Mouse (Mus musculus): ENCODE results near the gene B3gnt9. TPM values are rescaled to one million over a fixed set of nuclear protein-coding genes. Genes with fewer than 3 reads are reported as not detected.

Gene B3gnt9
- polyA plus RNA-seq, 1 experiment from 2014 or later = 24.8 TPM

- Histone ChIP-seq H3K9me3 (ENCODE audit: low read length) (no peaks in the 10 kb centered on the region), H3K4me1 (ENCODE audit: insufficient read depth, low read depth, low read length) (no peaks in the 10 kb centered on the region), H3K4me2 (replicated peaks; ENCODE audit: low read depth, low read length) (no peak overlapping the region), H3K9ac (replicated peaks; ENCODE audit: low read depth) (no peak overlapping the region), H3K27ac (ENCODE audit: low read length) (no peak overlapping the region), H3K36me3 (ENCODE audit: insufficient read depth, low read length) (no peaks in the 10 kb centered on the region), H3K27me3 (replicated peaks; ENCODE audit: insufficient read depth, low read length) (no peaks in the 10 kb centered on the region), H3K4me3 (ENCODE audit: low read depth, low read length) (no peak overlapping the region)
- ATAC-seq (no peak), DNase-seq (ENCODE audit: low spot score) (no peak)
- TF ChIP-seq CTCF (IDR thresholded peaks at IDR 0.05) (no peak), EP300 (IDR thresholded peaks at IDR 0.05) (no peak)
- 72% methylated on average over 1 of the region's 1 CpGs for WGBS
These were observed 45.5 kb downstream of the B3gnt9 start for GRCm38 (mm10) chr8:105209153-105210110.

DNA sequence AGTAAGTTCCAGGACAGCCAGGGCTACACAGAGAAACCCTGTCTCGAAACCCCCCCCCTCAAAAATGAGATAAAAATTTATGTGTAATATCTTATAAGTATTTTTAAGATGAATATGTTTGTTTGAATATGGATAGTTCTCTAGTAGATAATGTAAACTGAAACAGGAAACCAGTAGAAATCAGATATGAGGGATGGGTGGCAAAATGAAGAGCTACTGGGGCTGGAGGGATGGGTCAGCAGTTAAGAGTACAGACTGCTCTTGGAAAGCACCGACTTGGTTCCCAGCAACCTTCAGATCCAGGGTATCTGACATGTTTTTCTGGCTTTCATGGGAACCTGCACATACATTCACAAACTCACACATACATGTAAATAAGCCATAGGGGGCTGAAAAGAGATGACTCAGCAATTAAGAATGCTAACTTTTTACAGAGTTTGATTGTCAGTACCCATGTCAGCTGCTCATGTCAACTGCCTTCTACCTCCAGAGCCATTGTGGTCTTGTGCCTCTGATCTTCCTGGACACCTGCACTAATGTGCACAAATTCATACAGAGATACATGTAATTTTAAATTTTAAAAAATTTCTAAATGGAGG is 47.2 kb downstream of the B3gnt9 start:
- DNase-seq (ENCODE audit: low spot score) = no peak
- Histone ChIP-seq H3K9ac (replicated peaks; ENCODE audit: low read depth) (no peak overlapping the region), H3K9me3 (ENCODE audit: low read length) (no peaks in the 10 kb centered on the region), H3K36me3 (ENCODE audit: insufficient read depth, low read length) (no peaks in the 10 kb centered on the region), H3K4me1 (ENCODE audit: insufficient read depth, low read depth, low read length) (no peaks in the 10 kb centered on the region), H3K4me2 (replicated peaks; ENCODE audit: low read depth, low read length) (no peak overlapping the region), H3K27ac (ENCODE audit: low read length) (no peak overlapping the region), H3K27me3 (replicated peaks; ENCODE audit: insufficient read depth, low read length) (no peaks in the 10 kb centered on the region), H3K4me3 (ENCODE audit: low read depth, low read length) (no peak overlapping the region)
- WGBS = 86% methylated on average over 2 of the region's 2 CpGs
- no peak for ATAC-seq
- TF ChIP-seq EP300 (IDR thresholded peaks at IDR 0.05) (no peak), CTCF (IDR thresholded peaks at IDR 0.05) (no peak)

DNA sequence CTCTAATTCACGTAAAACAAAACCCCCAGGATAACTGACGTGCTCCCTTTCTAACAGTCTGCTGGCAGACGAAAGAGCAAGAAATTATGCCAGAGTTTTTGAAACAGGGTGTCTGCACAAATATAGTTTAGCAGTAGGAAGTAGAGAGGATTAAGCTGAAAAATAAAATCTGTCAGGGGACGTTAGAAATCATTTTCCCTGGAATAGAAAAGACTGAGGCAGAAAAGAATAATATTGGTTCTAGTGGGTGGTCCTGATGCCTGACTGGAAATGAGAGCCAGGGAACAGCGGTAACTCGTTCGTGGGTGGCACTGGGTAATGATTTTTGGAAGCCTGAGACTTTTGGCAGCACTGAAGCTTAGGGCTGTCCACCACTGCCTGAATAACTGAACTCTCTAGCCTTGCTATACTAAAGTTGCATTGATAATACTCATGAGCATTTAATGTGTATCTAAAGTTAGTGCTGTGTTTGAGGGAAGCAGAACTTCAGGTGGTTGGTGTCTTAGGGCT is 48.1 kb downstream of the B3gnt9 start:
- TF ChIP-seq EP300 (IDR thresholded peaks at IDR 0.05) (no peak), CTCF (IDR thresholded peaks at IDR 0.05) (no peak)
- no peak overlapping the region for H3K9ac ChIP-seq (replicated peaks; ENCODE audit: low read depth)
- H3K27ac ChIP-seq (ENCODE audit: low read length) = no peak overlapping the region
- no peak overlapping the region for H3K4me2 ChIP-seq (replicated peaks; ENCODE audit: low read depth, low read length)
- H3K9me3 ChIP-seq (ENCODE audit: low read length) = no peaks in the 10 kb centered on the region
- no peak for ATAC-seq
- H3K4me3 ChIP-seq (ENCODE audit: low read depth, low read length) = no peak overlapping the region
- no peaks in the 10 kb centered on the region for H3K27me3 ChIP-seq (replicated peaks; ENCODE audit: insufficient read depth, low read length)
- DNase-seq (ENCODE audit: low spot score) = no peak
- no peaks in the 10 kb centered on the region for H3K4me1 ChIP-seq (ENCODE audit: insufficient read depth, low read depth, low read length)
- no peaks in the 10 kb centered on the region for H3K36me3 ChIP-seq (ENCODE audit: insufficient read depth, low read length)
- WGBS = 69% methylated on average over 7 of the region's 7 CpGs

GRCm38 (mm10) chr8:105205748-105206147 is 49.2 kb downstream of the B3gnt9 start:
- DNase-seq (ENCODE audit: low spot score) (no peak), ATAC-seq (no peak)
- Histone ChIP-seq H3K9ac (replicated peaks; ENCODE audit: low read depth) (no peak overlapping the region), H3K4me1 (ENCODE audit: insufficient read depth, low read depth, low read length) (no peaks in the 10 kb centered on the region), H3K4me2 (replicated peaks; ENCODE audit: low read depth, low read length) (no peak overlapping the region), H3K36me3 (ENCODE audit: insufficient read depth, low read length) (no peaks in the 10 kb centered on the region), H3K27me3 (replicated peaks; ENCODE audit: insufficient read depth, low read length) (no peaks in the 10 kb centered on the region), H3K9me3 (ENCODE audit: low read length) (no peaks in the 10 kb centered on the region), H3K4me3 (ENCODE audit: low read depth, low read length) (no peak overlapping the region), H3K27ac (ENCODE audit: low read length) (no peak overlapping the region)
- WGBS = 82% methylated on average over 1 of the region's 1 CpGs
- TF ChIP-seq CTCF (IDR thresholded peaks at IDR 0.05) (no peak), EP300 (IDR thresholded peaks at IDR 0.05) (no peak)

Other genes starting within 250 kb of the B3gnt9 start
- not detected in 2 replicates for gene Ces3a, start 206.6 kb downstream of the B3gnt9 start, polyA plus RNA-seq (2015; fragmentation: Nextera tagmentation; extraction: Ambion mirVana)
- gene Ces3b, start 171.4 kb downstream of the B3gnt9 start, polyA plus RNA-seq (2015; fragmentation: Nextera tagmentation; extraction: Ambion mirVana) = not detected in 2 replicates
- not detected in 2 replicates for gene Ces4a, start 123.4 kb downstream of the B3gnt9 start, polyA plus RNA-seq (2015; fragmentation: Nextera tagmentation; extraction: Ambion mirVana)
- gene Cbfb, start 84.5 kb downstream of the B3gnt9 start, polyA plus RNA-seq (2015; fragmentation: Nextera tagmentation; extraction: Ambion mirVana) = 29.0 and 31.5 TPM in 2 replicates
- 82.6 and 91.3 TPM in 2 replicates for gene D230025D16Rik, start 30.0 kb downstream of the B3gnt9 start, polyA plus RNA-seq (2015; fragmentation: Nextera tagmentation; extraction: Ambion mirVana)
- gene Tradd, start 9.5 kb upstream of the B3gnt9 start, polyA plus RNA-seq (2015; fragmentation: Nextera tagmentation; extraction: Ambion mirVana) = 35.5 and 35.8 TPM in 2 replicates
- 6.0 and 6.6 TPM in 2 replicates for gene Fbxl8, start 9.5 kb upstream of the B3gnt9 start, polyA plus RNA-seq (2015; fragmentation: Nextera tagmentation; extraction: Ambion mirVana)
- 1.7 and 2.0 TPM in 2 replicates for gene Hsf4, start 14.6 kb upstream of the B3gnt9 start, polyA plus RNA-seq (2015; fragmentation: Nextera tagmentation; extraction: Ambion mirVana)
- gene Nol3, start 21.0 kb upstream of the B3gnt9 start, polyA plus RNA-seq (2015; fragmentation: Nextera tagmentation; extraction: Ambion mirVana) = 1.3 and 1.5 TPM in 2 replicates
- 2.4 and 2.7 TPM in 2 replicates for gene 4931428F04Rik, start 34.7 kb upstream of the B3gnt9 start, polyA plus RNA-seq (2015; fragmentation: Nextera tagmentation; extraction: Ambion mirVana)
- gene Exoc3l, start 40.9 kb upstream of the B3gnt9 start, polyA plus RNA-seq (2015; fragmentation: Nextera tagmentation; extraction: Ambion mirVana) = 34.5 and 34.6 TPM in 2 replicates
- 29.8 and 32.7 TPM in 2 replicates for gene E2f4, start 42.5 kb upstream of the B3gnt9 start, polyA plus RNA-seq (2015; fragmentation: Nextera tagmentation; extraction: Ambion mirVana)
- 22.3 and 23.0 TPM in 2 replicates for gene Elmo3, start 50.4 kb upstream of the B3gnt9 start, polyA plus RNA-seq (2015; fragmentation: Nextera tagmentation; extraction: Ambion mirVana)
- gene Lrrc29, start 71.1 kb upstream of the B3gnt9 start, polyA plus RNA-seq (2015; fragmentation: Nextera tagmentation; extraction: Ambion mirVana) = 4.2 and 7.5 TPM in 2 replicates
- 116 and 141 TPM in 2 replicates for gene Tmem208, start 71.2 kb upstream of the B3gnt9 start, polyA plus RNA-seq (2015; fragmentation: Nextera tagmentation; extraction: Ambion mirVana)
- 8.7 and 10.5 TPM in 2 replicates for gene Fhod1, start 92.8 kb upstream of the B3gnt9 start, polyA plus RNA-seq (2015; fragmentation: Nextera tagmentation; extraction: Ambion mirVana)
- gene Slc9a5, start 93.7 kb upstream of the B3gnt9 start, polyA plus RNA-seq (2015; fragmentation: Nextera tagmentation; extraction: Ambion mirVana) = 1.7 and 1.9 TPM in 2 replicates
- gene Plekhg4, start 118.1 kb upstream of the B3gnt9 start, polyA plus RNA-seq (2015; fragmentation: Nextera tagmentation; extraction: Ambion mirVana) = 0.20 and 0.26 TPM in 2 replicates
- 0.14 and 0.38 TPM in 2 replicates for gene Kctd19, start 158.3 kb upstream of the B3gnt9 start, polyA plus RNA-seq (2015; fragmentation: Nextera tagmentation; extraction: Ambion mirVana)
- 3.7 and 3.9 TPM in 2 replicates for gene Lrrc36, start 158.4 kb upstream of the B3gnt9 start, polyA plus RNA-seq (2015; fragmentation: Nextera tagmentation; extraction: Ambion mirVana)
- 675 and 696 TPM in 2 replicates for gene Tppp3, start 216.4 kb upstream of the B3gnt9 start, polyA plus RNA-seq (2015; fragmentation: Nextera tagmentation; extraction: Ambion mirVana)
- gene Zdhhc1, start 241.7 kb upstream of the B3gnt9 start, polyA plus RNA-seq (2015; fragmentation: Nextera tagmentation; extraction: Ambion mirVana) = 40.6 and 41.7 TPM in 2 replicates

All from lung, postnatal 0 days (tissue).